Mouse (Mus musculus) limb, embryonic 10.5 days (tissue): ENCODE results near the gene Scarb2. TPM values are rescaled to one million over a fixed set of nuclear protein-coding genes. Genes with fewer than 3 reads are reported as not detected.
"Not testable (repeated sequence)": the region's sequence is repeated elsewhere in the genome, so short reads cannot be mapped to it uniquely, and the experiment has no call there.

ENCODE experiments used
- DNase-seq: peaks from one replicate; pipeline ENCODE4 v3.0.0-alpha.2; 2017; ENCODE audit warnings: low spot score
- H3K27ac ChIP-seq: fragments of 300-500 bp; sonication (generic); 2 replicates; pipeline ENCODE4 v1.5.1; 2016; ENCODE audit warnings: mild to moderate bottlenecking
- H3K27me3 ChIP-seq: fragments of 300-500 bp; sonication (generic); 2 replicates; pipeline ENCODE4 v1.6.1; 2016; ENCODE audit warnings: low read depth, mild to moderate bottlenecking; ENCODE audit not compliant: poor library complexity, severe bottlenecking
- H3K36me3 ChIP-seq: fragments of 300-500 bp; sonication (generic); 2 replicates; pipeline ENCODE4 v1.6.1; 2016; ENCODE audit warnings: mild to moderate bottlenecking, moderate library complexity
- H3K4me1 ChIP-seq: fragments of 300-500 bp; sonication (generic); 2 replicates; pipeline ENCODE4 v1.6.1; 2016
- H3K4me3 ChIP-seq: fragments of 300-500 bp; sonication (generic); 2 replicates; pipeline ENCODE4 v1.5.1; 2016; ENCODE audit warnings: mild to moderate bottlenecking, moderate library complexity
- H3K9me3 ChIP-seq: fragments of 300-500 bp; sonication (generic); replicated peaks from 2 replicates; pipeline ENCODE4 v1.6.1; 2016; ENCODE audit warnings: mild to moderate bottlenecking
- WGBS: fragments of 180-500 bp; shearing (Covaris S2); methylation state at CpG from one replicate; pipeline ENCODE4 v1.1.7; 2016; 5-methylcytosine and 5-hydroxymethylcytosine counted together
- polyA plus RNA-seq: library from polyadenylated mRNA; unstranded; fragments of >200 nt; fragmentation: Nextera tagmentation; extraction: Ambion mirVana; gene quantifications from 2 replicates; pipeline ENCODE4 v1.2.1, GENCODE M21; 2016

The Scarb2 gene
- 5.7 and 7.2 TPM in 2 replicates for polyA plus RNA-seq

GRCm38 (mm10) chr5:92506733-92507132, at the start of gene Scarb2:
Gene Scarb2 (minus strand): TSS chr5:92506833.
- Histone ChIP-seq H3K9me3 (no peaks in the 10 kb centered on the region), H3K4me1 (peaks cover 28% of the 10 kb centered on the region), H3K27ac (peak within 1 kb of the TSS; percentile 96)

GRCm38 (mm10) chr5:92555905-92556304, 49.3 kb upstream of the Scarb2 start:
- DNase-seq: no peak
- Histone ChIP-seq H3K4me3 (no peak overlapping the region), H3K27me3 (no peaks in the 10 kb centered on the region), H3K9me3 (no peaks in the 10 kb centered on the region), H3K4me1 (no peaks in the 10 kb centered on the region), H3K36me3 (no peaks in the 10 kb centered on the region), H3K27ac (no peak overlapping the region)
- 90% methylated on average over 1 of the region's 1 CpGs for WGBS

More at GRCm38 (mm10) chr5:92506733-92507132, at the start of gene Scarb2:
- Histone ChIP-seq H3K27me3 (no peaks in the 10 kb centered on the region), H3K4me3 (peak within 1 kb of the TSS; percentile 92), H3K36me3 (no peaks in the 10 kb centered on the region)
- no peak for DNase-seq

- no peaks in the 10 kb centered on the region for H3K36me3 ChIP-seq
- H3K4me1 ChIP-seq: no peaks in the 10 kb centered on the region
- WGBS: 81% methylated on average over 16 of the region's 16 CpGs
- H3K27ac ChIP-seq: no peak within 1 kb of the TSS
- H3K9me3 ChIP-seq: no peaks in the 10 kb centered on the region
- DNase-seq: no peak
- no peaks in the 10 kb centered on the region for H3K27me3 ChIP-seq
- no peak within 1 kb of the TSS for H3K4me3 ChIP-seq
Observed at GRCm38 (mm10) chr5:92554891-92555511, 48.4 kb upstream of the Scarb2 start, which contains the start of gene Fam47e. Gene Fam47e (plus strand): TSS chr5:92555069.

GRCm38 (mm10) chr5:92554443-92554842, 47.8 kb upstream of the Scarb2 start:
- no peak overlapping the region for H3K27ac ChIP-seq
- H3K36me3 ChIP-seq: no peaks in the 10 kb centered on the region
- no peak overlapping the region for H3K4me3 ChIP-seq
- H3K9me3 ChIP-seq: no peaks in the 10 kb centered on the region
- no peaks in the 10 kb centered on the region for H3K4me1 ChIP-seq
- no peaks in the 10 kb centered on the region for H3K27me3 ChIP-seq
- no peak for DNase-seq
- 90% methylated on average over 4 of the region's 4 CpGs for WGBS

GRCm38 (mm10) chr5:92553939-92554338, 47.3 kb upstream of the Scarb2 start:
- WGBS: 74% methylated on average over 3 of the region's 3 CpGs
- Histone ChIP-seq H3K9me3 (no peaks in the 10 kb centered on the region), H3K4me1 (no peaks in the 10 kb centered on the region), H3K4me3 (no peak overlapping the region), H3K27me3 (no peaks in the 10 kb centered on the region), H3K36me3 (no peaks in the 10 kb centered on the region), H3K27ac (no peak overlapping the region)
- DNase-seq: no peak

GRCm38 (mm10) chr5:92552611-92553010, 46.0 kb upstream of the Scarb2 start:
- Histone ChIP-seq H3K4me1 (no peaks in the 10 kb centered on the region), H3K27ac (no peak overlapping the region), H3K9me3 (no peaks in the 10 kb centered on the region), H3K4me3 (no peak overlapping the region), H3K27me3 (no peaks in the 10 kb centered on the region), H3K36me3 (no peaks in the 10 kb centered on the region)
- DNase-seq: no peak
- WGBS: 92% methylated on average over 2 of the region's 2 CpGs

GRCm38 (mm10) chr5:92539698-92540097, 33.1 kb upstream of the Scarb2 start:
- no peak overlapping the region for H3K27ac ChIP-seq
- DNase-seq: no peak
- H3K4me3 ChIP-seq: no peak overlapping the region
- no peaks in the 10 kb centered on the region for H3K9me3 ChIP-seq
- no peaks in the 10 kb centered on the region for H3K36me3 ChIP-seq
- 84% methylated on average over 4 of the region's 4 CpGs for WGBS
- H3K27me3 ChIP-seq: no peaks in the 10 kb centered on the region
- H3K4me1 ChIP-seq: no peaks in the 10 kb centered on the region

- DNase-seq: no peak
- Histone ChIP-seq H3K9me3 (no peaks in the 10 kb centered on the region), H3K27me3 (no peaks in the 10 kb centered on the region), H3K4me3 (no peak overlapping the region), H3K27ac (no peak overlapping the region), H3K4me1 (no peaks in the 10 kb centered on the region), H3K36me3 (no peaks in the 10 kb centered on the region)
- WGBS: 87% methylated on average over 6 of the region's 6 CpGs
Observed at GRCm38 (mm10) chr5:92524821-92525258, 18.2 kb upstream of the Scarb2 start.

GRCm38 (mm10) chr5:92521131-92521530, 14.5 kb upstream of the Scarb2 start:
- not testable (repeated sequence) for H3K36me3 ChIP-seq, H3K9me3 ChIP-seq
- 82% methylated on average over 2 of the region's 2 CpGs for WGBS

GRCm38 (mm10) chr5:92512066-92512465, 5.4 kb upstream of the Scarb2 start:
- no peaks in the 10 kb centered on the region for H3K9me3 ChIP-seq
- no peak for DNase-seq
- no peaks in the 10 kb centered on the region for H3K36me3 ChIP-seq
- H3K27ac ChIP-seq: no peak overlapping the region
- H3K4me1 ChIP-seq: no peaks in the 10 kb centered on the region
- 92% methylated on average over 5 of the region's 5 CpGs for WGBS
- no peaks in the 10 kb centered on the region for H3K27me3 ChIP-seq
- no peak overlapping the region for H3K4me3 ChIP-seq

More at GRCm38 (mm10) chr5:92521131-92521530, 14.5 kb upstream of the Scarb2 start:
- not testable (repeated sequence) for H3K27me3 ChIP-seq, H3K4me1 ChIP-seq, DNase-seq, H3K4me3 ChIP-seq, H3K27ac ChIP-seq

- H3K4me1 ChIP-seq: peaks cover 2% of the 10 kb centered on the region
- no peaks in the 10 kb centered on the region for H3K36me3 ChIP-seq
- no peak overlapping the region for H3K4me3 ChIP-seq
- no peak overlapping the region for H3K27ac ChIP-seq
- no peaks in the 10 kb centered on the region for H3K9me3 ChIP-seq
- no peak for DNase-seq
- no peaks in the 10 kb centered on the region for H3K27me3 ChIP-seq
Observed at GRCm38 (mm10) chr5:92511256-92511655, 4.6 kb upstream of the Scarb2 start.

GRCm38 (mm10) chr5:92508853-92509252, 2.2 kb upstream of the Scarb2 start:
- Histone ChIP-seq H3K36me3 (no peaks in the 10 kb centered on the region), H3K27me3 (no peaks in the 10 kb centered on the region), H3K4me3 (no peak overlapping the region), H3K9me3 (no peaks in the 10 kb centered on the region), H3K4me1 (peaks cover 22% of the 10 kb centered on the region), H3K27ac (no peak overlapping the region)
- DNase-seq: no peak
- WGBS: 96% methylated on average over 5 of the region's 5 CpGs

- Histone ChIP-seq H3K36me3 (no peaks in the 10 kb centered on the region), H3K4me3 (peak overlapping the region; percentile 92), H3K27ac (peak overlapping the region; percentile 96; the same call in 1 of the 2 replicates), H3K9me3 (no peaks in the 10 kb centered on the region), H3K27me3 (no peaks in the 10 kb centered on the region), H3K4me1 (peaks cover 28% of the 10 kb centered on the region)
- WGBS: 42% methylated on average over 4 of the region's 4 CpGs
- peak; percentile 37 for DNase-seq
Observed at GRCm38 (mm10) chr5:92506301-92506729, 318 bp downstream of the Scarb2 start.
